Mouse (Mus musculus) cerebellum, adult 2 months (tissue): ENCODE data around the gene Lsamp.

ENCODE experiments used
- CTCF ChIP-seq: fragments of 200-500 bp; IDR thresholded peaks from 2 replicates; pipeline ENCODE4 v1.5.1; 2011; ENCODE audit warnings: low read depth, mild to moderate bottlenecking, control low read depth, low read length, moderate library complexity, borderline replicate concordance; ENCODE audit not compliant: insufficient read depth
- POLR2A ChIP-seq: fragments of 200-500 bp; IDR thresholded peaks from 2 replicates; pipeline ENCODE4 v1.6.1; 2011; ENCODE audit warnings: low read length, control low read depth, borderline replicate concordance; ENCODE audit not compliant: insufficient read depth

- TF ChIP-seq POLR2A (no peak), CTCF (no peak)
Observed at GRCm38 (mm10) chr16:41820369-41820768, 1836.2 kb downstream of the Lsamp start.
